Mouse (Mus musculus): ENCODE measurements around the gene Rnf113a2.

GRCm38 (mm10) chr12:84388774-84389400 is 28.1 kb upstream of the Rnf113a2 start:
- TF ChIP-seq CTCF (conservative IDR thresholded peaks at IDR 0.05; ENCODE audit: low read length), result no peak
- no peak for TF ChIP-seq POU5F1 (IDR thresholded peaks at IDR 0.05; ENCODE audit: borderline replicate concordance, low read length)
- no peak for TF ChIP-seq NANOG (IDR thresholded peaks at IDR 0.05; ENCODE audit: borderline replicate concordance, low read length)

All from E14TG2a.4 (cell line).